ENCODE assay signal across 8 mouse cellular contexts in the genomic region with DNA sequence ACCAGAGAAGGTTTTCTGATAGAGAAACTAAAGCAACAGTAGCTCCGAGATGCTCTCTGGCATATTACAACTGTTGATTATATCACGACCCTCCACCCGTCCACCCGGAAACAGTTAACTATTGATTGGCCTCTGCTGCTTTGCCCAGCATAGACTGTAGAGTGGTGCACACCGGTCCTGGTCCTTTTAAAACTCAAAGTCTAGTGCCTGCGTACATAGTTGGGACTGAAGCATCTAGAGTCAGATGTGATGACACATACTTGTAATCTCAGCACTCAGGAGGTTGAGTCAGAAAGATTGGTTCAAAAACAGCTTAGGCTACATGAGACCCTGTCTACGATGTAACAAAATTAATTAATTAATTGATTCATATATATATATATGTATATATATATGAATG. TPM values are rescaled to one million over a fixed set of nuclear protein-coding genes. Genes with fewer than 3 reads are reported as not detected.
DNase-seq lines count a peak whose midpoint lies in the region; ATAC-seq and TF ChIP-seq lines count a peak whose summit lies in the region.

No protein-coding gene starts in this region.

- 0 out of 2 replicates have a peak, but pooled peaks cover 6% of the 10 kb centered on the region for H3K4me1 ChIP-seq in kidney, postnatal 0 days (replicated peaks; ENCODE audit: insufficient read depth, low read length)
- H3K4me1 ChIP-seq in brown adipose tissue, adult 24 weeks (ENCODE audit: control insufficient read depth, insufficient read depth, insufficient read length, low read length): peaks cover 7% of the 10 kb centered on the region; the same call in 1 of the 2 replicates
- H3K4me1 ChIP-seq in hindbrain, postnatal 0 days (ENCODE audit: insufficient read depth, low read length): no peaks in the 10 kb centered on the region
- peaks cover 10% of the 10 kb centered on the region for H3K4me1 ChIP-seq in midbrain, embryonic 16.5 days (ENCODE audit: control insufficient read depth, insufficient read depth, low read length)

- H3K9me3 ChIP-seq in kidney, postnatal 0 days (replicated peaks; ENCODE audit: low read length): no peaks in the 10 kb centered on the region
- H3K9me3 ChIP-seq in hindbrain, postnatal 0 days (ENCODE audit: low read length): no peaks in the 10 kb centered on the region
- H3K9me3 ChIP-seq in midbrain, embryonic 16.5 days (replicated peaks; ENCODE audit: control insufficient read depth, low read length, poor library complexity, severe bottlenecking): no peaks in the 10 kb centered on the region

- peak overlapping the region; percentile 55 for H3K4me2 ChIP-seq in kidney, postnatal 0 days (ENCODE audit: low read length)
- H3K4me2 ChIP-seq in hindbrain, postnatal 0 days (ENCODE audit: low read depth, low read length): peak overlapping the region; percentile 69
- peak overlapping the region; percentile 86 for H3K4me2 ChIP-seq in midbrain, embryonic 16.5 days (ENCODE audit: low read length)

- TF ChIP-seq CTCF in kidney, postnatal 0 days (IDR thresholded peaks at IDR 0.05; ENCODE audit: low read depth): no peak
- TF ChIP-seq CTCF in hindbrain, postnatal 0 days (IDR thresholded peaks at IDR 0.05; ENCODE audit: low read depth): no peak

- no peak for DNase-seq in kidney, postnatal 0 days (ENCODE audit: low spot score)
- DNase-seq in kidney, adult 8-10 months: no peak
- DNase-seq in hindbrain, postnatal 0 days (ENCODE audit: low spot score): no peak
- no peak for DNase-seq in urinary bladder, adult 2 months (ENCODE audit: low spot score)
- no peak for DNase-seq in thymus, postnatal 36 days

- peak overlapping the region; percentile 85 for H3K4me3 ChIP-seq in kidney, postnatal 0 days (replicated peaks; ENCODE audit: low read depth, low read length)
- H3K4me3 ChIP-seq in brown adipose tissue, adult 24 weeks (ENCODE audit: insufficient read depth, low read depth, low read length): peak overlapping the region; percentile 93
- H3K4me3 ChIP-seq in hindbrain, postnatal 0 days (ENCODE audit: low read length): peak overlapping the region; percentile 68
- peak overlapping the region; percentile 74 for H3K4me3 ChIP-seq in midbrain, embryonic 16.5 days (ENCODE audit: low read depth, low read length)

- H3K9ac ChIP-seq in kidney, postnatal 0 days (ENCODE audit: low read depth, low read length): peak overlapping the region; percentile 72; the same call in 1 of the 2 replicates
- peak overlapping the region; percentile 71 for H3K9ac ChIP-seq in hindbrain, postnatal 0 days (replicated peaks; ENCODE audit: low read length)
- peak overlapping the region; percentile 77 for H3K9ac ChIP-seq in midbrain, embryonic 16.5 days (ENCODE audit: low read depth, low read length)

- H3K27me3 ChIP-seq in kidney, postnatal 0 days (ENCODE audit: insufficient read depth, low read length): no peaks in the 10 kb centered on the region
- H3K27me3 ChIP-seq in hindbrain, postnatal 0 days (ENCODE audit: insufficient read depth, low read length): no peaks in the 10 kb centered on the region
- no peaks in the 10 kb centered on the region for H3K27me3 ChIP-seq in midbrain, embryonic 16.5 days (ENCODE audit: control insufficient read depth, insufficient read depth, low read depth, low read length)

- WGBS in kidney, postnatal 0 days: 20% methylated on average over 7 of the region's 7 CpGs
- 26% methylated on average over 7 of the region's 7 CpGs for WGBS in hindbrain, postnatal 0 days
- 28% methylated on average over 7 of the region's 7 CpGs for WGBS in midbrain, embryonic 16.5 days

- no peaks in the 10 kb centered on the region for H3K36me3 ChIP-seq in kidney, postnatal 0 days (ENCODE audit: insufficient read depth, low read length)
- no peaks in the 10 kb centered on the region; the same call in 1 of the 2 replicates for H3K36me3 ChIP-seq in hindbrain, postnatal 0 days (ENCODE audit: insufficient read depth, low read length)
- H3K36me3 ChIP-seq in midbrain, embryonic 16.5 days (ENCODE audit: control insufficient read depth, insufficient read depth, low read length): no peaks in the 10 kb centered on the region

- ATAC-seq in kidney, postnatal 0 days (replicated peaks; ENCODE audit: low FRiP score, low read depth): no peak
- ATAC-seq in hindbrain, postnatal 0 days: 0 out of 2 replicates have a peak, but pooled peaks have one; percentile 47
- peak; percentile 48 for ATAC-seq in midbrain, embryonic 16.5 days
- ATAC-seq in monocyte, adult 5-6 weeks (replicated peaks; ENCODE audit: insufficient number of reproducible peaks, low FRiP score, low TSS enrichment, poor library complexity, severe bottlenecking): no peak

- H3K27ac ChIP-seq in kidney, postnatal 0 days: peak overlapping the region; percentile 90; the same call in 1 of the 2 replicates
- no peak overlapping the region for H3K27ac ChIP-seq in brown adipose tissue, adult 24 weeks (replicated peaks; ENCODE audit: low read depth, low read length)
- peak overlapping the region; percentile 71; the same call in 1 of the 2 replicates for H3K27ac ChIP-seq in hindbrain, postnatal 0 days
- H3K27ac ChIP-seq in midbrain, embryonic 16.5 days (ENCODE audit: low read length): no peak overlapping the region

RNA-seq across cellular contexts. Expression of gene Ascc2, which starts 0.7 kb away (rescaled TPM):
- polyA plus RNA-seq in kidney, postnatal 0 days (2015; fragmentation: Nextera tagmentation; extraction: Ambion mirVana): 23.2 and 23.9 TPM in 2 replicates
- 7.4 and 9.1 TPM in 2 replicates for polyA plus RNA-seq in brown adipose tissue, adult 24 weeks (2012; ENCODE audit: insufficient read depth, insufficient read length, missing spikeins)
- total RNA-seq in hindbrain, postnatal 0 days (2014; rRNA removed): 15.0 and 15.5 TPM in 2 replicates
- 13.6 and 13.8 TPM in 2 replicates for polyA plus RNA-seq in hindbrain, postnatal 0 days (2015; fragmentation: Nextera tagmentation; extraction: Ambion mirVana)
- polyA plus RNA-seq in midbrain, embryonic 16.5 days (2015; fragmentation: Nextera tagmentation; extraction: Ambion mirVana): 20.5 and 22.1 TPM in 2 replicates
- polyA plus RNA-seq in urinary bladder, adult 2 months (2012; rRNA removed): 35.0 and 39.9 TPM in 2 replicates
- total RNA-seq in monocyte, adult 5-6 weeks (2017): 7.7 to 20.2 TPM (median 10.4 TPM) in 3 replicates

RNA-seq across cellular contexts. Expression of gene Gm11032, which starts 18.4 kb away (rescaled TPM):
- not detected in 2 replicates for polyA plus RNA-seq in kidney, postnatal 0 days (2015; fragmentation: Nextera tagmentation; extraction: Ambion mirVana)
- polyA plus RNA-seq in brown adipose tissue, adult 24 weeks (2012; ENCODE audit: insufficient read depth, insufficient read length, missing spikeins): not detected in 2 replicates
- total RNA-seq in hindbrain, postnatal 0 days (2014; rRNA removed): not detected in 2 replicates
- polyA plus RNA-seq in hindbrain, postnatal 0 days (2015; fragmentation: Nextera tagmentation; extraction: Ambion mirVana): not detected in 2 replicates
- polyA plus RNA-seq in midbrain, embryonic 16.5 days (2015; fragmentation: Nextera tagmentation; extraction: Ambion mirVana): not detected in 2 replicates
- not detected in 2 replicates for polyA plus RNA-seq in urinary bladder, adult 2 months (2012; rRNA removed)
- not detected in 3 replicates for total RNA-seq in monocyte, adult 5-6 weeks (2017)

RNA-seq across cellular contexts. Expression of gene Mtmr3, which starts 43.6 kb away (rescaled TPM):
- 18.1 and 19.6 TPM in 2 replicates for polyA plus RNA-seq in kidney, postnatal 0 days (2015; fragmentation: Nextera tagmentation; extraction: Ambion mirVana)
- polyA plus RNA-seq in brown adipose tissue, adult 24 weeks (2012; ENCODE audit: insufficient read depth, insufficient read length, missing spikeins): 13.3 and 20.3 TPM in 2 replicates
- 82.6 and 89.2 TPM in 2 replicates for total RNA-seq in hindbrain, postnatal 0 days (2014; rRNA removed)
- 23.7 and 25.8 TPM in 2 replicates for polyA plus RNA-seq in hindbrain, postnatal 0 days (2015; fragmentation: Nextera tagmentation; extraction: Ambion mirVana)
- 34.7 and 36.2 TPM in 2 replicates for polyA plus RNA-seq in midbrain, embryonic 16.5 days (2015; fragmentation: Nextera tagmentation; extraction: Ambion mirVana)
- 46.3 and 50.0 TPM in 2 replicates for polyA plus RNA-seq in urinary bladder, adult 2 months (2012; rRNA removed)
- 89.9 to 98.0 TPM (median 96.8 TPM) in 3 replicates for total RNA-seq in monocyte, adult 5-6 weeks (2017)

Comparison
In these comparisons a context has a peak if more than half of its experiments do, and no peak if none do; other contexts are left out.
1. ATAC-seq: peak in hindbrain, postnatal 0 days (single experiment) and midbrain, embryonic 16.5 days (single experiment); none in kidney, postnatal 0 days (single experiment) and monocyte, adult 5-6 weeks (single experiment).
2. H3K27ac ChIP-seq: peak in kidney, postnatal 0 days (single experiment) and hindbrain, postnatal 0 days (single experiment); none in brown adipose tissue, adult 24 weeks (single experiment) and midbrain, embryonic 16.5 days (single experiment).
3. Peak in every context shown above with its lines, with median percentiles within 50 percentile points of each other: H3K4me2 ChIP-seq, H3K4me3 ChIP-seq and H3K9ac ChIP-seq.